Mouse (Mus musculus) erythroid progenitor cell, adult 5-6 weeks (primary cell): ENCODE measurements around the gene Lhb. TPM values are rescaled to one million over a fixed set of nuclear protein-coding genes. Genes with fewer than 3 reads are reported as not detected.
"Not testable (repeated sequence)": the region's sequence is repeated elsewhere in the genome, so short reads cannot be mapped to it uniquely, and the experiment has no call there.

ENCODE experiments used
- ATAC-seq: replicated peaks from 2 replicates; pipeline ENCODE4 v1.8.0; 2016; ENCODE audit warnings: moderate number of reproducible peaks, mild to moderate bottlenecking, moderate TSS enrichment, inconsistent platforms; ENCODE audit not compliant: poor library complexity, low FRiP score, severe bottlenecking
- total RNA-seq, 2 experiments: library from RNA; stranded (forward) in 1 of 2; stranded (reverse) in 1 of 2; fragments of 150-400 nt in 1 of 2; fragments of 186-747, 209-891 nt in 1 of 2; gene quantifications; 2 replicates each; pipeline versions ENCODE4 v1.2.3 to v1.2.4; 2015 to 2017; ENCODE audit warnings: low replicate concordance in 2 of 2

Lhb gene
- total RNA-seq, 2 experiments from 2014 or later: not detected

- ATAC-seq: no peak
Observed at GRCm38 (mm10) chr7:45449974-45450373, 29.4 kb downstream of the Lhb start.

DNA sequence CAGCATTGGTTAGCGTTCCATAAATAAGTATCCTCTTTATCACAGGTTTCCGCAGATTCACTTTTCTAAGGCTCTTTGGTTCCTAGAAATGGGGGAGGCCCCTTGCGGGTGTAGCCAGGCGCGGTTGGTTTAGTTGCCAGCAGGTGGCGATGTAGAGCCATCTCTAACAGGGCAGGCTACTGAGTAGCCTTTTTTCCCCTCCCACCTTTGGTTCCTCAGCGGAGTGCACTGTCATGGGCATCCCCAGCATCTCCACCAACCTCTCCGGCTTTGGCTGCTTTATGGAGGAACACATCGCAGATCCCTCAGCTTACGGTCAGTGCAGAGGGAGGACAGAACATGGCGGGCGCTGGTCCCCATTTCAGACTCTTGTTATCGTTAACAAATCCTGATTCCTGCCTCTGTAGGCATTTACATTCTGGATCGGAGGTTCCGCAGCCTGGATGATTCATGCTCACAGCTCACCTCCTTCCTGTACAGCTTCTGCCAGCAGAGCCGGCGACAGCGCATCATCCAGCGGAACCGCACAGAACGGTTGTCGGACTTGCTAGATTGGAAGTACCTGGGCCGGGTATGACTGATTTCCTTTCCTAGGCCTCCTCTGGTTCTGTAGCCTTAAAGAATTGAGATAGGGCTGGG is 30.8 kb downstream of the Lhb start:
- peak; percentile 90 for ATAC-seq

DNA sequence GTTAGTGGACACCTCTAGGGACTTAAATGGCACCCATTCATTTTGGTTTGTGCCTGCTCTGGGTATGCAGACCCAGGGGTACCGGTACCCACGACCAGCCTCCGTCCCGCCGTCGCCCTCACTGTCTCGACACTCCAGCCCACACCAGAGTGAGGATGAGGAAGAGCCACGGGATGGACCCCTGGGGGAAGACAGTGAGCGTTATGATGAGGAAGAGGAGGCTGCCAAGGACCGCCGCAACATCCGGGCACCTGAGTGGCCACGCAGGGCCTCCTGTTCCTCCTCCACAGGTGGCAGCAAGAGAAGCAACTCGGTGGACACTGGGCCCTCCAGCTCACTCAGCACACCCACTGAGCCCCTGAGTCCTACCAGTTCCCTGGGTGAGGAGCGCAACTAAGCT is 34.4 kb downstream of the Lhb start:
- ATAC-seq: no peak

DNA sequence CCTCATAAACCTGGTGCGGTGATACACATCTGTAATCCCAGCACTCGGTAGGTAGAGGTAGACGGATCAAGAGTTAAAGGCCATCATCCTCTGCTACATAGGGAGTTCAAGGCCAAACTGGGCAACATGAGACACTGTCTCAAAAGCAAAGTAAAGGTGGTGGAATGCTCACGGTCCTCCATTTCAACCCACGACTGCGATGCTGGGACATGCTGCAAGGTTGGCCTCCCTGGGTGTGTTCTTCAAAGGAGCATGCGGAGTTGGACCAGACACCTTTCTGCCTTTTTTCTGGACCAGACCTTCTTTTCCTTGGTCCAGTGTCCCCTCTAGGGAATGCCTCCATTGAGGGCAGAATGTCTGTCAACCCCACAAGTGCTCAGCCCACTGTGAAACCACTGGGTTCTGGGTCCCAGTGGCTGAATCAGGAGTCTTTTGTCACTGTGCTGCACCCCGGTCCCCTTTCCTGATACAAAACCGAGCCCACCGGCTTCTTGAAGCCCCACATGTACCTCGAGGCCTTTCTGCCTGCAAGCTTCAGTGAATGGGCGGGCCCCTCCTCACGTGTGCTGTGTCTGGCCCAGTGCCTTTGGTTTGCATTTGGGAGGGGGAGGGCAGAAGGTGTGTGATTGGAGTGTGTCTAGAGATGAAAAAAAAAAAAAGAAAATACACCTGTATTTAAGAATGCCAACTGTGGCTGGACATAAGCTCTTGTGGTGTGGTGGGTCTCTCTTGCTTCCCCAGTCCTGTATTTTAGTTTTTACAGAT is 35.5 kb downstream of the Lhb start:
- ATAC-seq: no peak

DNA sequence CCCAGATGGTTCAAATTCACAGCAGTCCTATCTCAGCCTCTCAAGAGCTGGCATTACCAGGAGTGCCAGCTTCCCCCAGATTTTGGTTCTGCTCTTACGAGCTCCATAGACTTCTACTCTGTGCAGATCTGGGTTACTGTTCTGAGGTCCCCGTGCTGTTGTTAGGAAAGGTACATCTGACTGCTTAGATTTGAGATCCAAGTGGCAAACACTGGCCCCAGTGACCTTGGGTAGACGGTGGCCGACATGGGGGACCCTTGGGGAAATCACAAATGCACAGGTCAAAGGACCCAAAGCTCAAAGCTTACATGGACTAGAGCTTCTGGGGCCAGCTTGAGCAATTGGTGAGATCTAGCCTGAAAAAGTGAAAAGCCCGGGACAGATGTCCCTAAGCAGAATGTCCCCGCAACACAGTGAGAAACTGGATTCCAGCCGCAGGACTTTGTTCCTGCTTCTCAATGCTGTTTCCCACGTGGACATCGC is 36.1 kb downstream of the Lhb start:
- ATAC-seq: no peak

DNA sequence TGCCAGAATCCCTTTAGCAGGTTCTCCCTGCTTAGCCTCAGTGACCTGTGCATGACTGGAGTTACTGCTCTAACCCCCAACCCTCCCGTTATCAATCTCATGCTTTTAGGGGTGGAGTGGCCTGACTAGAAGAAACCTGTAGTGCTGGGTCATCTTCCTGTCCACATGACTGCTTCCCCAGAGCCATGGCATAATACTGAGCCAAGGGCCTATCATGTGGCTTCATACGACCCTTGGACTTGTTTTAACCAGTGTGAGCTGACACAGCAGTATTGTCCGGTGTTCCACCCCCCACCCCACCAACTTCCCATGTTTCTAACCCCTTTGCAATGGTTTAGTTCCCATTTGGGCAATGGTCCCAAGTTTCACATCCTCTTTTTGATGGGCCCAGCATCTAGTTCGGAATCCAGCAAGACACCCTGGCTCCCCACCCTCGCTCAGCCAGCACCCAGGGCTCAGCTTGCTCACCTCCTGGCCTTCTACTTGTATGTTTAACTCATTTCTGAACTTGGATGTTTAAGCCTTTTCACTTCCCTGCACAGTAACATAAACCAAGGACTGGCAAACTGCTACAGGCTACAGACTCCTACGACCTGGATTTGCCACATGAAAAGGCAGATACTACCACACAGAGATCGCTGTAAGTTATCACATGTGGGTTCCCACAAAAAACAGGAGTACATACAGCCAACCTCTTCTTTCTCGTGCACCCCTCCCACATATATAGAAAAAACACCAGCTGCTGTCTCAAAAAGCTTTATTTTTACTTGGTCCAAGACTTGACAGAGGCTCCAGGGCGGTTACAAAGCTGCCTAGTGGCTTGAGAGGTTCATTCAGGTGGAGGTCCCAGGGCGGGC is 36.8 kb downstream of the Lhb start:
- ATAC-seq: no peak

DNA sequence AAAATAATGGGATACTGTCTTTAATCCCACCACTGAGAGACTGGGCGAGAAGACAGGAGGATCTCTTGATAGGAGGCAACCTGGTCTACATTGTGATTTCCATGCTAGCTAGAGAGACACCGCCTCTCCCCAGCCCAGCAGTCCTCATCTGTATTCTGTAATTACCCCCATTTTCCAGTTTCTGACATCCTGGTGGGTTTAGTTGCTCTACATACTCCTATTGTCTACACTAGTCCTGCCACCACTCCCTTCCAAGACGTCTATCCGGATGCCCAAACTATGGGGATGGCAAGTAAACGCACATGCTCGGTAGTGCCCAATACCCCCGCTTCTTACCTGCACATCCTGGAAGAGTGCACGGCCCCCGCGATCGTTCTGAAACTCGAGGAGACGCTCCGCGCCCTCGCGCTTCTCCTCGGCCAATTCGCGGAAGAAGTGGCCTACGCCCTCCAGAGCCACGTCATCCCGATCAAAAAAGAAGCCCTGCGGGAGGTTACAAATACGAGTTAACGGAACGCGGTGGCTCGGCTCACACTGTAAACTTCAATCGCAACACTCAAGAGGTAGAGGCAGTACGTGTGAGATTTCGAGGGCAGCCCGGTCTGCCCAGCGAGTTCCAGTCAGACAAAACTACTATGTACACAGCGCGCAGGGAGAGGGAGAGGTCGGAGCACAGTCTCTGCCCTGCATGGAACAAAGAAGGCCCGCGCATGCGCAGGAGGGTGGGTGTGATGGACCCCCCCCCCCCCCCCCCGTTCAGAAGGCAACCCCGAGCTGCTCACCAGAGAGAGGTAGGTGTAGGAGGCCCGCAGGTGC is 38.3 kb downstream of the Lhb start:
- peak; percentile 23; the same call in 1 of the 2 replicates for ATAC-seq

GRCm38 (mm10) chr7:45459564-45460140 is 39.0 kb downstream of the Lhb start, which contains the start of gene Ftl1:
Gene Ftl1 (minus strand): TSS chr7:45459884.
- ATAC-seq: peak; percentile 88

- ATAC-seq: peak; percentile 25
Observed at GRCm38 (mm10) chr7:45460377-45460776, 39.8 kb downstream of the Lhb start.

GRCm38 (mm10) chr7:45460860-45461314 is 40.3 kb downstream of the Lhb start:
- peak; percentile 81 for ATAC-seq

DNA sequence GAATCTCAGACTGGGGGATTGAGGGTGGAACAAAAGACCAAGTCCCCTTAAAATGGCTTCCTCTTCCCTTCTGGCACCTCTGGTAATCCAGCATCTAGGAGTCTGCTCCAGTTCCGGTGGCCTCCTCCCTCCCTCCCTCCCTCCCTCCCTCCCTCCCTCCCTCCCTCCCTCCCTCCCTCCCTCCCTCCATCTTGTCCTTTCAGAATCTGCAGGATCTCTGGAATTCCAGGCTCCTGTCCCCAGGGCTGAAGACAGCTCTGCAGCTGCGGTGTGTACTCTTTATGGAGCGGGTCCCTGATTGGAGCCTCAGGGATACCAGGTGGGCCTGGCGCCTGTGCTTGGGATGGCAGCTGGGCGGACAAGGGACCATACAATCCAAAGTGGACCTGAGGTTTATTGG is 40.7 kb downstream of the Lhb start:
- ATAC-seq: peak; percentile 31

- ATAC-seq: no peak
Observed at GRCm38 (mm10) chr7:45461781-45462180, 41.2 kb downstream of the Lhb start.

DNA sequence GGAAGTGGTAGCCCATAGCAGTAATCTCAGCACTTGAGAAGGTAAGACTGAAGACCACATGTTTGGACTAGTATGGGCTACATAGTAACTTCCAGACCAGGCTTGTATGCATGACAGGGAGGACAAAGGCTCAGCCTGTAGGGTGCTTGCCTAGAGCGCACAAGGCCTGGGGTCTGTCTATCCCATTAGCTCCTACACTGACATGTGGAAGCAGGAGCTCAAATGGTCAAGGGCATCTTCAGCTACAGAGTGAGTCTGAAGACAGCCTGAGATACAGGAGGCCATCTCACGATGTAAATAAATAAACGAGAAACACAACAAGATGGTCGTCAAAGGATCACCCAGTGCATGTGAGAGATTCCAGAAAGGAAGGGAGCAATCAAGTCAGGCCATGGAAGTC is 41.7 kb downstream of the Lhb start:
- no peak for ATAC-seq

- not testable (repeated sequence) for ATAC-seq
Observed at GRCm38 (mm10) chr7:45462868-45463267, 42.2 kb downstream of the Lhb start.

- ATAC-seq: no peak
Observed at GRCm38 (mm10) chr7:45463987-45464778, 43.6 kb downstream of the Lhb start.

GRCm38 (mm10) chr7:45465112-45465511 is 44.5 kb downstream of the Lhb start:
- no peak for ATAC-seq

- ATAC-seq: no peak
Observed at GRCm38 (mm10) chr7:45465549-45465948, 44.9 kb downstream of the Lhb start.
